Mouse (Mus musculus): Measurements from ENCODE around the gene Gm47841.

GRCm38 (mm10) chr15:101052560-101053501 is 5.6 kb upstream of the Gm47841 start:
- TF ChIP-seq CTCF (IDR thresholded peaks at IDR 0.05; ENCODE audit: low read depth, low read length): no peak
- TF ChIP-seq POLR2A (IDR thresholded peaks at IDR 0.05; ENCODE audit: extremely low read depth, insufficient read depth, low read length): no peak
